Mouse (Mus musculus): ENCODE measurements at regions not wholly inside any gene's neighbourhood (a gene's known extent, or its start where the extent isn't known, plus 50 kb on each side); places are given as distances from the start of the nearest gene placed in this dataset.

DNA sequence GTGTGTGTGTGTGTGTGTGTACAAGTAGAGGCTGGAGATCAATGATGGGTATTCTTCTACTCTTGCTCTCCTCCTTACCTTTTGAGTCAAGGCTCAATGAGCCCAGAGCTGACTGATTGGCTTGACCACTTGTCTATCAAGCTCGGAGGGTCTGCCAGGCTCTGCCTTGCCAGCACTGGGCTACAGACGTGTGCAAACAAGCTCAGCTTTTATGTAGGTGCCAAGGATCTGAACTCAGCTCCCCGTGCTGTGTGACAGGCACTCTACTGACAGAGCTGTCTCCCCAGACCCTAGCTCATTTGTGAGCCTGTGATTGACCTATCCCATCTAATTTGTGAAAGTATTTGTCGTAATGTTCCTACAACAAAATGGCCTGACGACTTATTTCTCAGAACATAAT lies 54.2 kb upstream of the Cdc42bpa start:
- 88% methylated on average over 5 of the region's 5 CpGs for WGBS
- no peaks in the 10 kb centered on the region for H3K27me3 ChIP-seq (ENCODE audit: control insufficient read depth, insufficient read depth, low read depth, low read length)

DNA sequence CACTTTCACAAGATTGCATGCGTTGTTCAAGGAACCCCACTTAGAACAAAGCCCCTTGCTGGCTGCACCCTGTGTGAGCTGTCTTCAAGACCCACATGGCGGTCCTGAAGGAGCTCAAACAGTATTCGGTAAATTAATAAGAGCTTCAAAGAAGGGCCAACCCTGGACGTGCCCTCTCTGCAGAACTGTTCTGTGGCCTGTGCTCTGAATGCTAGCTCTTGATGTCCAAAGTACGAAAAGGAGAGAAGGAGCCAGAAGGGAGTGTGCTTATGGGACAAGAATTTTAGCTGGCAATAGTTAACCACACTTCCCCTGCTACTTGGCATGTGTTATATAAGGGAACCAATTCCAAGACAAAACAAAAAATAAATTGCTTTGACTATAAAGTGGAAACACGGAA lies 67.6 kb upstream of the Cdc42bpa start:
- H3K9me3 ChIP-seq (ENCODE audit: control insufficient read depth, low read length) = no peaks in the 10 kb centered on the region
- H3K36me3 ChIP-seq (ENCODE audit: control insufficient read depth, insufficient read depth, low read length) = no peaks in the 10 kb centered on the region
- H3K27ac ChIP-seq (ENCODE audit: low read length) = no peak overlapping the region
- ATAC-seq (ENCODE audit: low read depth) = no peak
- WGBS = 78% methylated on average over 6 of the region's 6 CpGs
- no peak overlapping the region for H3K4me3 ChIP-seq (ENCODE audit: low read length)
- H3K4me1 ChIP-seq (replicated peaks; ENCODE audit: control insufficient read depth, insufficient read depth, low read length) = no peaks in the 10 kb centered on the region
- no peak overlapping the region for H3K9ac ChIP-seq (ENCODE audit: low read length)
- no peak overlapping the region for H3K4me2 ChIP-seq (ENCODE audit: low read depth, low read length)
- no peaks in the 10 kb centered on the region for H3K27me3 ChIP-seq (ENCODE audit: control insufficient read depth, insufficient read depth, low read depth, low read length)

More for the DNA sequence above, 54.2 kb upstream of the Cdc42bpa start:
- no peaks in the 10 kb centered on the region for H3K4me1 ChIP-seq (replicated peaks; ENCODE audit: control insufficient read depth, insufficient read depth, low read length)
- H3K4me3 ChIP-seq (ENCODE audit: low read length) = no peak overlapping the region
- no peaks in the 10 kb centered on the region for H3K36me3 ChIP-seq (ENCODE audit: control insufficient read depth, insufficient read depth, low read length)
- no peak overlapping the region for H3K27ac ChIP-seq (ENCODE audit: low read length)
- H3K4me2 ChIP-seq (ENCODE audit: low read depth, low read length) = no peak overlapping the region
- no peak for ATAC-seq (ENCODE audit: low read depth)
- H3K9me3 ChIP-seq (ENCODE audit: control insufficient read depth, low read length) = no peaks in the 10 kb centered on the region
- no peak overlapping the region for H3K9ac ChIP-seq (ENCODE audit: low read length)

- Histone ChIP-seq H3K4me1 (replicated peaks; ENCODE audit: control insufficient read depth, insufficient read depth, low read length) (no peaks in the 10 kb centered on the region), H3K27me3 (ENCODE audit: control insufficient read depth, insufficient read depth, low read depth, low read length) (no peaks in the 10 kb centered on the region), H3K9me3 (ENCODE audit: control insufficient read depth, low read length) (no peaks in the 10 kb centered on the region), H3K27ac (ENCODE audit: low read length) (no peak overlapping the region), H3K4me2 (ENCODE audit: low read depth, low read length) (no peak overlapping the region), H3K36me3 (ENCODE audit: control insufficient read depth, insufficient read depth, low read length) (no peaks in the 10 kb centered on the region), H3K9ac (ENCODE audit: low read length) (no peak overlapping the region), H3K4me3 (ENCODE audit: low read length) (no peak overlapping the region)
- no peak for ATAC-seq (ENCODE audit: low read depth)
- WGBS = 64% methylated on average over 9 of the region's 9 CpGs
These were observed 72.4 kb upstream of the Cdc42bpa start for GRCm38 (mm10) chr1:179887921-179888320.

DNA sequence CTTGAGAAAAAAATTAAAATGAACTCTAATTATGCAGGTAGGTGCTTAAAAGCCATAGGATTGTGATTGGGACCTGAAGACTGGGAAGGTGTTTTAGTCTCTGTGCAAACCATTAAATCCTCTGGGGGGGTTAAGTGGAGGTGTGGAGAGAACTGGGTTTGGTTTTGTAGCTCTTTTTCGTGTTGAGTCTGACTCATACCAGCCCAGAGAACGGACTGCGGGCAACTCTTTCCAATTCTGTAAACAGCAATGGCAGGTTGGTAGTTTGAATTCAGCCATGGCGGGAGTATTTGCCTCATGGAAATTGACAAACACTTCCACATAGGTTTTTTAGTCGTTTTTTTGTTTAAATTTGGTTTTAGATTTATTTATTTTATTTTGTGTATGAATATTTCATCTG lies 77.7 kb upstream of the Ahctf1 start:
- ATAC-seq (ENCODE audit: low read depth) = no peak
- no peaks in the 10 kb centered on the region for H3K36me3 ChIP-seq (ENCODE audit: control insufficient read depth, insufficient read depth, low read length)
- no peak overlapping the region for H3K4me2 ChIP-seq (ENCODE audit: low read depth, low read length)
- H3K4me3 ChIP-seq (ENCODE audit: low read length) = no peak overlapping the region
- whole genome bisulfite sequencing = 75% methylated on average over 5 of the region's 5 CpGs
- H3K27ac ChIP-seq (ENCODE audit: low read length) = no peak overlapping the region
- H3K27me3 ChIP-seq (ENCODE audit: control insufficient read depth, insufficient read depth, low read depth, low read length) = no peaks in the 10 kb centered on the region
- no peak overlapping the region for H3K9ac ChIP-seq (ENCODE audit: low read length)
- H3K9me3 ChIP-seq (ENCODE audit: control insufficient read depth, low read length) = no peaks in the 10 kb centered on the region
- H3K4me1 ChIP-seq (replicated peaks; ENCODE audit: control insufficient read depth, insufficient read depth, low read length) = no peaks in the 10 kb centered on the region

DNA sequence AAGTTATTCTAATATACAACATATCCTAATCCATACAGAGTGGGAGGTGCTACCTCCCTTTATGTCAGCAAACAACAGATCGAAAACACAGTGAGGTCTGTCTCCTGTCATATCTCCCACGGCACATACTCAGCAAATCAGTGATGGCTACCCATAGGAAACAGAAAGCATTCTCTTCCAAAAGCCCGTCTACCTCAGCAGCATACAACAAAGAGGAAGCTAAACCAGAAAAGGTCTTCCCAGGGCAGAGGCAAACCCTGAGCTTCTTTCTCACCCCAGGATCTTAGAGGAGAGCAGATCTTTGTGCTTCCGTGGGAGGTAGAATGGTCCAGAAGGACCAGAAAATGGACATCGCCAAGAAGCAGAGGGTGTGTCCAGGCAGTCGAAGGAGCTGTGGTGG lies 74.4 kb upstream of the Ahctf1 start:
- no peak overlapping the region for H3K4me2 ChIP-seq (ENCODE audit: low read depth, low read length)
- no peaks in the 10 kb centered on the region for H3K9me3 ChIP-seq (ENCODE audit: control insufficient read depth, low read length)
- no peaks in the 10 kb centered on the region for H3K36me3 ChIP-seq (ENCODE audit: control insufficient read depth, insufficient read depth, low read length)
- WGBS = 66% methylated on average over 6 of the region's 6 CpGs
- no peak overlapping the region for H3K4me3 ChIP-seq (ENCODE audit: low read length)
- no peaks in the 10 kb centered on the region for H3K27me3 ChIP-seq (ENCODE audit: control insufficient read depth, insufficient read depth, low read depth, low read length)
- H3K27ac ChIP-seq (ENCODE audit: low read length) = no peak overlapping the region
- no peaks in the 10 kb centered on the region for H3K4me1 ChIP-seq (replicated peaks; ENCODE audit: control insufficient read depth, insufficient read depth, low read length)
- ATAC-seq (ENCODE audit: low read depth) = no peak
- no peak overlapping the region for H3K9ac ChIP-seq (ENCODE audit: low read length)

- Histone ChIP-seq H3K36me3 (ENCODE audit: control insufficient read depth, insufficient read depth, low read length) (no peaks in the 10 kb centered on the region), H3K27ac (ENCODE audit: low read length) (no peak overlapping the region), H3K27me3 (ENCODE audit: control insufficient read depth, insufficient read depth, low read depth, low read length) (no peaks in the 10 kb centered on the region), H3K9ac (ENCODE audit: low read length) (no peak overlapping the region), H3K4me3 (ENCODE audit: low read length) (no peak overlapping the region), H3K4me2 (ENCODE audit: low read depth, low read length) (no peak overlapping the region), H3K9me3 (ENCODE audit: control insufficient read depth, low read length) (no peaks in the 10 kb centered on the region), H3K4me1 (replicated peaks; ENCODE audit: control insufficient read depth, insufficient read depth, low read length) (peaks cover 3% of the 10 kb centered on the region; the same call in 1 of the 2 replicates)
- WGBS = 70% methylated on average over 12 of the region's 12 CpGs
- ATAC-seq (ENCODE audit: low read depth) = no peak
These were observed 70.5 kb upstream of the Ahctf1 start for GRCm38 (mm10) chr1:179873772-179874555.

GRCm38 (mm10) chr1:179871961-179872360 lies 68.5 kb upstream of the Ahctf1 start:
- H3K9me3 ChIP-seq (ENCODE audit: control insufficient read depth, low read length) = no peaks in the 10 kb centered on the region
- H3K4me3 ChIP-seq (ENCODE audit: low read length) = no peak overlapping the region
- WGBS = 77% methylated on average over 3 of the region's 3 CpGs
- H3K4me2 ChIP-seq (ENCODE audit: low read depth, low read length) = no peak overlapping the region
- H3K27ac ChIP-seq (ENCODE audit: low read length) = no peak overlapping the region
- ATAC-seq (ENCODE audit: low read depth) = no peak
- H3K27me3 ChIP-seq (ENCODE audit: control insufficient read depth, insufficient read depth, low read depth, low read length) = no peaks in the 10 kb centered on the region
- no peak overlapping the region for H3K9ac ChIP-seq (ENCODE audit: low read length)
- peaks cover 3% of the 10 kb centered on the region; the same call in 1 of the 2 replicates for H3K4me1 ChIP-seq (replicated peaks; ENCODE audit: control insufficient read depth, insufficient read depth, low read length)
- no peaks in the 10 kb centered on the region for H3K36me3 ChIP-seq (ENCODE audit: control insufficient read depth, insufficient read depth, low read length)

GRCm38 (mm10) chr1:179868656-179869055 lies 65.2 kb upstream of the Ahctf1 start:
- Histone ChIP-seq H3K36me3 (ENCODE audit: control insufficient read depth, insufficient read depth, low read length) (no peaks in the 10 kb centered on the region), H3K4me1 (replicated peaks; ENCODE audit: control insufficient read depth, insufficient read depth, low read length) (peaks cover 8% of the 10 kb centered on the region), H3K27me3 (ENCODE audit: control insufficient read depth, insufficient read depth, low read depth, low read length) (no peaks in the 10 kb centered on the region), H3K4me2 (ENCODE audit: low read depth, low read length) (no peak overlapping the region), H3K27ac (ENCODE audit: low read length) (no peak overlapping the region), H3K9me3 (ENCODE audit: control insufficient read depth, low read length) (no peaks in the 10 kb centered on the region), H3K9ac (ENCODE audit: low read length) (no peak overlapping the region), H3K4me3 (ENCODE audit: low read length) (no peak overlapping the region)
- 80% methylated on average over 9 of the region's 9 CpGs for WGBS
- no peak for ATAC-seq (ENCODE audit: low read depth)

- Histone ChIP-seq H3K4me3 (ENCODE audit: low read length) (no peak overlapping the region), H3K27ac (ENCODE audit: low read length) (no peak overlapping the region), H3K36me3 (ENCODE audit: control insufficient read depth, insufficient read depth, low read length) (no peaks in the 10 kb centered on the region), H3K9ac (ENCODE audit: low read length) (no peak overlapping the region), H3K9me3 (ENCODE audit: control insufficient read depth, low read length) (no peaks in the 10 kb centered on the region), H3K27me3 (ENCODE audit: control insufficient read depth, insufficient read depth, low read depth, low read length) (no peaks in the 10 kb centered on the region), H3K4me2 (ENCODE audit: low read depth, low read length) (no peak overlapping the region), H3K4me1 (replicated peaks; ENCODE audit: control insufficient read depth, insufficient read depth, low read length) (peaks cover 8% of the 10 kb centered on the region)
- 87% methylated on average over 4 of the region's 4 CpGs for WGBS
- no peak for ATAC-seq (ENCODE audit: low read depth)
These were observed 64.0 kb upstream of the Ahctf1 start for GRCm38 (mm10) chr1:179867493-179867892.
